Mouse (Mus musculus) mesoderm, embryonic 11.5 days (tissue): ENCODE data around the gene 4930404N11Rik.

Source experiments
- DNase-seq: peaks from one replicate; pipeline ENCODE4 v3.0.0-alpha.2; 2012; ENCODE audit warnings: low read depth, low spot score

The 4930404N11Rik gene

GRCm38 (mm10) chr10:81365672-81366476 is at the start of gene 4930404N11Rik:
Gene 4930404N11Rik, minus strand, starts transcription at chr10:81365816.
- no peak for DNase-seq

- no peak for DNase-seq
Observed at GRCm38 (mm10) chr10:81415146-81415545, 49.5 kb upstream of the 4930404N11Rik start.

DNA sequence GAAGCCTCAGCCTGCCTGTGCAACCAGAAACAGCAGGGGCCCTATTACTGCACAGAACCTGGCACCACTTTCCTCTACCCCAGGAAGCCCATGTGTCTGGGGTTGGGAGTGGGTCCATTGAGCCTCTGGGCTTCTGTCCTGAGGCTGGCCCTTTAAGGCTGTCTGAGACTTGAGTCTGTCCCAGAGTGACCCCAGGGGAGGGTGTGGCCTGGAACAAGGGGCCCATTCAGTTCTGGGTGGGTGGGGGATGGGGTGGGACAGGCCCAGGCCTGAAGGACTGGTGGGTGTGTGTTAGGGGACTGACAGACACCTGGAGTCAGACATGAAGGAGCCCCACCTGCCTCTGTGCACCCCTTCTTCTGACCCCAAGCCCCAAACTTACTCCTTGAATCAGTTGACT is 49.1 kb upstream of the 4930404N11Rik start:
- DNase-seq: peak; percentile 75

- peak; percentile 66 for DNase-seq
Observed at GRCm38 (mm10) chr10:81413310-81414261, 48.0 kb upstream of the 4930404N11Rik start.

- DNase-seq: no peak
Observed at GRCm38 (mm10) chr10:81412586-81413309, 47.1 kb upstream of the 4930404N11Rik start.

GRCm38 (mm10) chr10:81411471-81412400 is 46.1 kb upstream of the 4930404N11Rik start:
- no peak for DNase-seq

DNA sequence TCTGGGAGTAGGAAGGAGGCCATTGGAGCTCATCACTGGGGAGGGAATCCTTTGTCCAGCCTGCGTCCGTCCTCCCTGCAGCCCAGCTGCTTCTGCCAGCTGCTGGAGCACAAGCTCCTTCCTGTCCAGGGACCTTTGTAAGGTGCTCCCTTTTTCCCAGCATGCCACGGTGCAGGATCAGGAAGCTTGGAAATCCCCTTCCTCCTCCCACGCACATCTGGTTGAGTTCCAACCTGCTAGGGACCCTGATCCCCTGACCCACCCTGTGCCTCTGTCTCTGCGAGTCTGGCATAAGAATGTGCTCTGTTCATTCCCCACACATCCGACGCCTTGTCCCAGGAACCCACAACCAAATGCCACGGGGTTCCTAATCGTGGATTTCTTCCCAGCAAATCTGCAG is 45.4 kb upstream of the 4930404N11Rik start:
- no peak for DNase-seq

GRCm38 (mm10) chr10:81410350-81410749 is 44.7 kb upstream of the 4930404N11Rik start:
- DNase-seq: no peak

- DNase-seq: no peak
Observed at GRCm38 (mm10) chr10:81409330-81409729, 43.7 kb upstream of the 4930404N11Rik start.

DNA sequence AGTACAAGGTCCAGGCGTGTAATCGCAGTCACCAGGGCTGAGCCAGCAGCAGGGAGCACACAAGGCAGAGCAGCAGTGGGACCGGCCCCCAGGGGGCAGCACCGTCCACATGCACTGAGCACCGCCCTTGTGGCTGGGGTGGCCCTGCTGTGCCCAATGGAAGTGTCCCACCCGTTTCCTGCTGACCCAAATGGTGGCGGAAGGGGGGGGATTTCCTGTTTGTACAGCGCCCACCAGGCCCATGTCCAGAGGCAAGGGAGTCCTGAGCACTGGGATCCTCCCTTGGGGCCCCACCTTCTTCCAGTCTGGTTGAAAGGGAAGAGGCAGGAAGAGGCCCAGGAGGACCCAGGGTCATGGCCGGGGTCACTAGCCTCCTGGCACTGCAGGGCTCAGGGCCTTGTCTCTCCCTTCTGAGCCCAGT is 43.3 kb upstream of the 4930404N11Rik start:
- peak; percentile 79 for DNase-seq

GRCm38 (mm10) chr10:81408424-81408729 is 42.8 kb upstream of the 4930404N11Rik start:
- DNase-seq: no peak

GRCm38 (mm10) chr10:81407539-81408423 is 42.2 kb upstream of the 4930404N11Rik start:
- DNase-seq: peak; percentile 81

DNA sequence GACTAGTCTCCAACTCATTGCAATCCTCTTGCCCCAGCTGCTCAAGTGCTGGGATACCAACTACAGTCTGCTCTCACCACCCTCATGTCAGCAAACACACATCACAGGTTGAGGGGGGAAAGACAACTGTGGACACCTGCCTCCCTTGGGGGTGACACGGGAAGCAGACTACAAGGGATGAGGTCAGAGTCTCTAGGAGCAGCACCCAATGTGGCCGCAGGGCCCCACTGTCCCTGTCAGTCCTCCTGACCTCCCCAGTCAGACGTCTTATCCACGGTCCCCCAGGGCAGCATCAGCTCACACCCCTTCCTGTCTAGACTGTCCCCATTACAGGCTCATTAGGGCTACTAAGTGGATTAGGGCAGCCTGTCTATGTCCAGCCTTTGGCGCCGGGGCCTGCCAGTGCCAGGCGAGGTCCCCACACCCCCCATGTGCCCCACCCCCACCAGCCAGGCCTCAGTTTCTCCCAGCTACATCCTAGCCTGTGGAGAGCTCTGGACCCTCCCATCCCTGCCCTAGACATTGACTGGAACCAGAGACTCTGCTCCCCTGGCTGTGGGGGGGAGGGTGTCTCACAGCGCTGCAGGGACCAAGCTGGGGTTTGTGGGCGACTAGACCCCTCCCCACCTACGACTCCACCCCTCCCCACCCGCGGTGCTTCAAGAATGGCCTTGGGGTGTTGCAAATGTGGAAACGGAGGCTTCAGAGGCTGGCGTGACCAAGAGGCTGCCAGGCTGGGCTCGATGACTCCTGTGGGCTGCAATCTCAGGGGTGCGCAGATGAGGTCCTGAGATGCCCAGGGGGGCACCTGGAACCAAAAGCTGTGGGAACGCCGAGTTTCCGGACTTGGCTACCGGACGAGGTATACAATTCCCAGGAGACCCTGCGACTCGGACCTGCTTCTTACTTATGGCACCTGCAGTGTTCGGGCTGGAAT is 41.2 kb upstream of the 4930404N11Rik start:
- DNase-seq: no peak

GRCm38 (mm10) chr10:81405588-81406201 is 40.1 kb upstream of the 4930404N11Rik start:
- no peak for DNase-seq

- no peak for DNase-seq
Observed at GRCm38 (mm10) chr10:81404720-81405119, 39.1 kb upstream of the 4930404N11Rik start.

- no peak for DNase-seq
Observed at GRCm38 (mm10) chr10:81404082-81404481, 38.5 kb upstream of the 4930404N11Rik start.

GRCm38 (mm10) chr10:81403511-81403910 is 37.9 kb upstream of the 4930404N11Rik start:
- no peak for DNase-seq

DNA sequence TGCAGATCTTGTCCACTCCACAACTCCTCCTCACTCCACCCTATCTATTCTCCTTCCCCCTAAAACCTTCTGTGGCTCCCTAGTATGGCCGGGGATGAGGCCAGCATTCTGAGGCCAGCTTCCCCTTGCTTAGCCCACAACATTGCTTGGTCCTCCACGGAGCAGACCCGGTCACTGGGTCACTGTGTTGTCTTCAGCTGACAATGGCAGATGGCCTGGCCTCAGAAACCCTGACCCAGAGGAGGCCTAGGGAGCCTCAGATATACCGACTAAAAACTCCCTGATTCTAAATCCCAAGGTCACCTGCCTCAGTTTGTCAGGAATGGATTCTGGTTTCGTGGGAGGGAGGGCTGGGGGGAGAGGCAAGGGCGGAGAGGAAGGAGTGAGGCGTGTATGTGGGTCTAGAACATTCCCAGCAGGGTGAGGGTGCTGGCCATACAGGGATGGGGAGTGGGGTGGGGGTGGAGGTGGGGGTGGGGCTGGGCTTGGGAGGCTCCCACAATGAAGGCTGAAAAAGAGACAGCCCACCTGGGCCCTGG is 36.7 kb upstream of the 4930404N11Rik start:
- DNase-seq: no peak
